Mouse (Mus musculus) left cerebral cortex, postnatal 10 days (tissue): ENCODE data around the gene Zswim1. TPM values are rescaled to one million over a fixed set of nuclear protein-coding genes. Genes with fewer than 3 reads are reported as not detected.

Experiments used
- DNase-seq, 2 experiments: peaks; one replicate each; pipeline ENCODE4 v3.0.0; 2021 to 2022; ENCODE audit warnings: low spot score in 2 of 2, mixed read lengths in 1 of 2; ENCODE audit errors: extremely low spot score in 1 of 2
- intact Hi-C: fragments of 180-260 bp; cut with DNase I; formaldehyde crosslinking; loops from one replicate; pipeline ENCODE4 v1.15.1; 2025
- total RNA-seq, 2 experiments: library from RNA; stranded (reverse); gene quantifications; 2 replicates each; pipeline ENCODE4 v1.2.3; 2021

Gene Zswim1
- total RNA-seq = 10 to 100 TPM; 19.6 to 20.3 TPM

DNA sequence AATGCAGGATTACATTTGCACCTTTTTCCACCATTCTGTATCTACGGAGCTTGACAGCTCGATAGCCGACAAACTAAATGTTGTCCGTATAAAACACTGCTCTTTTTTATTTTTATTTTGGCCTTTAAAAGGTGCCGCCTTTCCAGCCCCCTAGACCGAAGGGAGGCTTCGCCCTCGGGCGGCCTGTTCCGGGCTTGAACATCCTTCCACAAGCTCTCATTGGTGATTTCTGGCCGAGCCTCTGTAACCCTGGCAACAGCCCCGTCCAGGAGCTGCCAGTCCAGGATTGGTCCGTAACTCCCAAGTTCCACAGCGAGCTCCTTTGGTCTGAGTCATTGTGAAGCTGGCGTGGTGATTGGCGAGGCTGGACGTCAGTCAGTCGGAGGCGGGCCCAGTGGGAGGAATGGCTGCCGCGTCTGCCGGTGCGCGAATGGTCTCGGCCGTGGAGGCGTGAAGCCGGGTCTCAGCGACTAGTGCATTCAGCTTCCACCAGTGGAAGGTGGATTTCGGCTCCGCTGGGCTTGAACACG, at the start of gene Zswim1:
Gene Zswim1 (plus strand): TSS at position 51 of the 530 bp plus-strand sequence.
- intact Hi-C loops = no loop called here
- DNase-seq = peak; percentile 98 to 100

DNA sequence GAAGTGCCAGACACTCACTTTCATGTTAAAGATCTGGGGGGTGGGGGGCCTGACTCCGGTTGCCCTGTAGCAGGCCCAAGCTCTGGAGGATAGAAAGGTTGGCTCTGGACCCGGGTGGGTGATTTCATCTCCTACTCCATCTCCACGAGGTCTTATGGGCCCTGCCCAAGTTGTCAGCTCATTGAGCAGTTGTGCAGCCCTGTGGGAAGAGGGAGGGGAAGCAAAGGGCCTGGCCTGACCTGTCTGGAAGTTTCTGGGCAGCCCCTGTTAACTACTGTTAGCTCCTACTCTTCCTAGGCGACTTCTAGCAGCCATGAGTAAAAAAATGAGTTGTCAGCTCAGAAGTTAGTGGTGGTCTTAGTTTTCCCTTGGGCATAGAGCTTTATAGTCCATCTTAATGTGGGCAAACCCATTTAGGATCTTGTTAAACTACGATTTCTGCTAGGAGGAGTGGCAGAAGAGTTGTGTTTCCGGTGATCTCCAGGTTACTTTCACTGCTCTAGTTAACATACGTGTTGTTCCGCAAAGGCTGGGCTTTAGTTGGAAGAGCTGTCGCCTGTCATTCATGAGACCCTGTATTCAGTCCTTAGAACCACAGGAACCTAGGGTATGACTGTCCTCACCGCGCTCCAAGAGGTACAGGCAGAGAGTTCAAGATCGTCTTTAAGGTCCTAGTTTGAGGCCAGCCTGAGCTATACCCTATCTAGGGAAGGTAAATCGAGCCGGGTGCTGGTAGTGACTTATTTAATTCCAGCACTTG, 49.1 kb upstream of the Zswim1 start:
- DNase-seq = no peak
- intact Hi-C loops = no loop called here

DNA sequence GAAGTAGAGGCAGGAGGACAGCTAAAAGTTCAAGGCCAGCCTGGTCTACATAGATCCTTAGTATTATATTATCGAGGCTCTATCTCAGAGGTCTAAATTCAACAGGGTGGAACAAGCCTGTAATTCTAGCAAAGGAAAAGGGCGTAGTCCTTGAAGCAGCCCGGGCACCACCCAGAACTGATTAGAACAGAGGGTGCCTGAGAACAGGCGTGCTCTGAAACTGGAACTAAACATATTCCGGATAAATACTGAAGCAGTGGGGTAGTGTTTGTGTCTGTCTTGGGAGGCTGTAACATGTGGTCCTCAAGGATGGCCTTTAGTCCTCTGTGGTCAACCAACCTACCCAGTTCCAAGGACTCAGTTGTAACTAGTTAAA, 48.5 kb upstream of the Zswim1 start:
- intact Hi-C loops = no loop called here
- no peak for DNase-seq

DNA sequence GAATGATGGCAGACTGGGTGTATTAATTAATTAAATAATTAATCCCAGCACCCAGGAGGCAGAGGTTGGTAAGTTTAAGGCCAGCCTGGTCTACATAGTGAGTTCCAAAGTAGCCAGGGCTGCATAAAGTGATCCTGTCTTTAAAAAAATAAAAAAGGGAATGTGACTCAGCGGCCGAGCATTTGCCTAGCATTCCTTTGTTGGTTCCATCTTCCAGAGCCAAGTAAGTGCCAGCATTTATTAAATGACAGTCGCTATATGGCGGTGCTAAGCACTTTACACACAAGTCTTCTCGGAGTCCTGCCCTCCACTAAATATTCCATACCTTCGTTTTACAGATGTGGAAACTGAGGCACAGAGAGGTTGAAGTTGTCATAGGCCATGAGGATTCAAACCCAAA, 46.4 kb upstream of the Zswim1 start:
- DNase-seq = no peak
- intact Hi-C loops = no loop called here

DNA sequence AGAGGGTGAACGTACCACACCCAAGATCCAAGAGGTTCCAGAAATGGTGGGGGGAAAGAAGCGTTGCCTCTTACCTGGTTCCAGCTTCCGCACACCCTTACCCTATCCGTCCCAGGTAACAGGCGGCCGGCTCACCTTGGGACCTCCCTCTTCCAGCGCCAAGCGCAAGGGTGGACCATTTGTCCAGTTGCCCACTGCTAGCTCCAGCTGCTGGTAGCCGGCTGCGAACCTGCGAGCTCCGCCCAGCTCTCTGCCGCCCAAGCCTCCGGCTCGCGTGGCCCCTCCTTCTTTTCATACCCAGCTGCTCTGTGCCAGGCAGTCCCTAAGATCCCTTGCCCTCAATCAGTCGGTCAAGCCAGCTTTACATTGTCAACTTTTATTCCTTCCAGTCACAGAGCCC, 45.7 kb upstream of the Zswim1 start:
- intact Hi-C loops = no loop called here
- DNase-seq = no peak

DNA sequence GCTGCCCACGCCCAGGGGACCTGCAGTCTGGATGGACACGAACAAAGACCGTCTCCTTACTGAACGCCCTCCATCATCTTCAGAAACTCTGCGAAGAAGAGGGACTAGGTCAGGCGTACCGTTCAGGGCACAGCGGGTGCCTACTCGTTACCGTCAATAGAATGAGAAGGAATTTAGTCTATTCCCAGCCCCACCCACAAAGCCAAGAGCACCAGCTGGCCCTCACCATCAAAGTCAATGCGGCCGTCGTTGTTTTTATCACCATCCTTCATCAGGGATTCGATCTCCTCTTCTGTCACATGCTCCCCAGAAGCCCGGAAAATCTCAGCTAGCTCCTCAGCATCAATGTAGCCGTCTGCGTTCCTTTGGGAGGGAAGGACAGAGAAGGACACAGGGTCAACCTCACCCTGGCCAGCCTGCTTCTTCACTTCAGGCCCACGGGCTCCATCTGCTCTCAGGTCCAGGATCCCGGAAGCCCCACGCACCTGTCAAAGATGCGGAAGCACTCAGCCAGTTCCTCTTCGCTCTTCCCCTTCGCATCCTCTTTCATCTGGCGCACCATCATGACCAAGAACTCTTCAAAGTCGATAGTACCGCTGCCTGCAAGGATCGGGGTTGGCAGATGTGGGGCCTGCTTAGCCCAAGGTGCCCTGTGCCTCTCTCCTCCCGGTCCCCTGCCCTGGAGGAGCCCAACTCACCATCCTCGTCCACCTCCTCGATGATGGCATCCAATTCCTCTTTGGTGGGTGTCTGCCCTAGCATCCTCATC, 45.1 kb upstream of the Zswim1 start:
- no peak for DNase-seq
- intact Hi-C loops = no loop called here

DNA sequence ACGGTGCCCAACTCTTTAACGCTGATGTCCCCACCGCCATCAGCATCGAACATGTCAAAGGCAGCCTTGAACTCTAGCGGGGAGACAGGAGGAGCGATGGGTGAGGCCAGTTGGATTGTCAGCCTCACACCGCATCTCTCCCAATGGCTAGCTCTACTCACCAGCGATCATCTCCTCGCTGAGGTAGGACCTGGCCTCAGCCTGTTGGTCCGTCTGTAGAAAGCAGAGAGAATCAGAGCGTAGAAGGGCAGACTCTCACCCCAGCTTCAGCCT, 44.5 kb upstream of the Zswim1 start:
- DNase-seq = no peak
- intact Hi-C loops = no loop called here

DNA sequence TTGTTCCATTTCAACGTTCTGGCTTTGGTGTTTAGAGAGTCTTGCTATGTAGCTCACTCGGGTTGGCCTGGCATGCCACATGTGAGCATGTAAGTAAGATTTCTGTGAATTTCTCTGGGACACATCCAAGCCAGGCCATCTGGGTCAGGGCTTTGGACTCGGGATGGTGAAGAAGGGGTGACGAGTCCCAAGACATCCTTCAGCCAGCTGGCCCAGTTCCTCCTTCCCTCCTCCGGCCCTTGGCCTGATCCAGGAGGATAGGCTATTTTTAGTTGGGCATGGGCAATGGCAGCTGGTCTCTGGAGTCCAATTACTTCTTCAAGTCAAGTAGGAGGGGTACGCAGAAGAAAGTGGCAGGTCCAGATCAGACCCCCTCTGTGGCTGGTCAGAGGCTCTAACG, 43.7 kb upstream of the Zswim1 start:
- intact Hi-C loops = no loop called here
- no peak for DNase-seq

DNA sequence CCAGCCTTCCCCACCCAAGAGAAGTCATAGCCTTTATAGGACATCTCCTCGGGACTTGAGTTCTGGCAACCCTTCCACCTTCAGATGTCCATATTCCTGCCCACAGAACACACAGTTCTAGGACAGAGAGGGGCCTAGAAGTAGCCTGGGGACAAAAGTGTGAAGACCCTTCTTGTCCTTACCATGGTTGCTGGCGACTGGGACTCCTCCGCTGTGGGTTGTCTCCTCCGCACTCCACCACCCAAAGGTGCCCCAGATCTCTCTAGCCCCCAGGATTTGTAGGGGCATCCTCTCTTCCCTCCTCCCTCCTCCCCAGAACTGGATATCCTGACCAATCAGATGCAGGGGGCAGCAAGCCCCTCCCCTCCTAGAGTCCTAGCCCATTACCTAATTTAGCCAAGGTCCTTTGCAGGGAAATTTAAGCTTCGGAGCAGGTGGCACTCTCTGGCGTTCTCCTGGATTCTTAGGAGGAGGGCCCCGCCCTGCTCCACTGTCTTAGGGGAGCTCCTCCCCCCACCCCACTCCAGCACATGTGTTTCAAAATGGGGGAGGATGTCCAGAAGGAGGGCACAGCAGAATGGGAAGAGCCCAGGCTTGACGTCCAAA, 42.9 kb upstream of the Zswim1 start, which contains the start of gene Tnnc2:
Gene Tnnc2 (minus strand): TSS at position 487 of the 606 bp plus-strand sequence.
- no peak for DNase-seq
- intact Hi-C loops = no loop called here

DNA sequence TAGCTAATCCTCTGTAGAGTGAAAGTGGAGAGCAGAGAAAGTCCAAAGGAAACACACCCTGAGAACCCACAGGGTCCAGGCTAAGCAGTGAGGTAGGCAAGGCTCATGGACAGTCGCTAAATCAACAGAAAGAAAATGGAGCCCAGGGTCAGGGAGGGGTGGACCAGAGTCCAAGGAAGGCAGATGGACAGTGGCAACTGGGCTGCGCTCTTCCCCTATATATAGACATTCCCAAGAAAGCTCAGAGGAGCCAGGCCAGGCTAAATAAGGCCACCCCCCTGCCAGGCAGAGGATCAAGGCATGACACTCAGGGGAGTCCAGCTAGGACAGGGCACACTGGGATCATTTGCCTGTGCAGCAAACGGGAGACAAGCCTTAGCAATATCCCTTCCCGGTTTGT, 40.6 kb upstream of the Zswim1 start:
- DNase-seq = no peak
- intact Hi-C loops = no loop called here

DNA sequence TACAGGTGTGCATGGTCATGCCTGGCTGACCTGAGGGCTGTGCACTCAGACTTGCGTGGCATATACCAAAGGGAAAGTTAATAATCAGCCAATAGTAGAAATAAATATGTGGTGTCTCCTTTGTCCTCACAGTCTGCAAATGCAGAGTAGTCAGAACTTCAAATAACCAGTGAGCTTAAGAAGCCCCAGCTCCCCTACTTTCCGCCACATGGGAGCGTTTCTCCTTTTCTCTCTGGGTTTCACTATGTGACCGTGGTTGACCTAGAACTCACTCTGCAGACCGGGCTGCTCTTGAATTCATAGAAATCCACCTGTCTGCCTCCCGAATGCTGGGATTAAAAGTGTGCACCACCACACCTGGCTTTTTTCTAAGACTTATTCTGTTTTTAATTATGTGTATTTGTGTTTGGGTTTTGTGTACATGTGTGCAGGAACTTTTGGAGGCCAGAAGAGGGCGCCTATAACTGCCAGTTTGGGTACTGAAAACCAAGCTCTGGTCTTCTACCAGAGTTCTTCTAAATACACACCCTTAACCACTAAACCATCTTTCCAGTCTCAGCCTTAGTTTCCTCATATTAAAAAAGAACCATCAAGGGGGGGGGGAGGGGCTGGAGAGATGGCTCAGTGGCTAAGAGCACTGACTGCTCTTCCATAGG, 38.4 kb upstream of the Zswim1 start:
- DNase-seq = no peak
- intact Hi-C loops = no loop called here

DNA sequence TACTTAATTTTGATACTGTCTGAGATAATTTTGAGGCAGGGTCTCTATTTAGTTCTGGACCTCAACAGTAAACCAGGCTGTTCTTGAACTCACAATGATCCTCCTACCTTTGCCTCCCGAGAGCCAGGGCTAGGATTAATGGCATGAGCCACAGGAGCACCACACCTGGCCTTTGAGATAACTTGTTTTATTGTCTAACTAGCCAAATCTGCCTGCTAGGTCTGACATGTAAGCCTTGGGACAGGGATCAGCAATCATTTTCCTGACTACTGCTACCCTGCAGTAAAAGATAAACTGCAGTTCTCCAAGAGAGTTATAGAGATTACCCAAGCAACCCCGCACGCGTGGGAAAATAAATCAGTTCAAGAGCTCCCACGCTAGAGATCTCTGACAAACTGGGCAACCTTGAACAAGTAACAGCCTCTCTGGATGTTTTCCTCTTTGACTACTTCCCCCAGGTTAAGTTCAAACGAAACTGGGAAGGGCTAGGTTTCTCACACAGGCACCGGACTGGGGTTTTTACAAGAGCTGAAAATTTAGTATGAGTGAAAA, 37.5 kb upstream of the Zswim1 start:
- intact Hi-C loops = no loop called here
- DNase-seq = no peak

DNA sequence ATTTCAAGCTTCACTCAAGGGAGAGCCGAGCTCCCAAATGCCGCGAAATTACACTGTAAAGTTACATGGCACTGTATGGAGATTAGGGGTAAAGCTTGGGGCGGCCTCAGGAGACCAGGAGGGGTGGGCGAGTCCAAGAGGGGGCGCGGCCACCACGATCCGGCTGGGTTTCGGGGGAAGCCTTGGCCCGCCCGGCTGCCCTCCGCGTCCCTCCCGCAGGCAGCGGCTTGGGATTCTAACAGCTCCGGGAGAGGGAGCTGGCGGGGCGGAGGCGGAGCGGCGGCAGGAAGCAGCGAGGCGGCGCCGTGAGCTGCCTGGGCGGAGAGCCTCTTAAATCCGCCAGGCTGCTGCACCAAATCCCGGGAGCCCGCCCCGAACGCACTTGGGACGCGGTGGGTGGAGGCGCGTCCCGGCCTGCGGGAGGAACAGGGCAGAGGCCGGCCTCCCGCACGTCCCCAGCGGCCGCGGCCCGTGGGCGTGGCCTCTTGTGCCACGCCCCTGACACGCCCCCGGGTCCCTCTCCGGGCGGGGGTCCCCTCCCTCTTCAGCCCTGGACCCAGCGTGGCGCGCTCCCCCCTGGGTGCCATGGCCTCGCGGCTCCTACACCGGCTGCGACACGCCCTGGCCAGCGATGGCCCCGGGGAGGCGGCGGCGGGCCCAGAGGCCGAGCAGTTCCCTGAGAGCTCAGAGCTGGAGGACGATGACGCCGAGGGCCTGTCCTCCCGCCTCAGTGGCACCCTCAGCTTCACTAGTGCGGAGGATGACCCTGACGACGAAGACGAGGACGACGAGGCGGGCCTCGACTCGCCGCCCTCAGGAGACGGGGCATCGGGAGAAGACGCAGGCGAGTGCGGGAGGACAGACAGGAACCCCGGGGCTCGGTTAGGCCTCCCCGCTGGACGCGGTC, 36.8 kb upstream of the Zswim1 start, which contains the start of gene Snx21:
Gene Snx21 (plus strand): TSS at position 343 of the 907 bp plus-strand sequence.
- intact Hi-C loops = no loop called here
- peak; percentile 72 to 93 for DNase-seq

DNA sequence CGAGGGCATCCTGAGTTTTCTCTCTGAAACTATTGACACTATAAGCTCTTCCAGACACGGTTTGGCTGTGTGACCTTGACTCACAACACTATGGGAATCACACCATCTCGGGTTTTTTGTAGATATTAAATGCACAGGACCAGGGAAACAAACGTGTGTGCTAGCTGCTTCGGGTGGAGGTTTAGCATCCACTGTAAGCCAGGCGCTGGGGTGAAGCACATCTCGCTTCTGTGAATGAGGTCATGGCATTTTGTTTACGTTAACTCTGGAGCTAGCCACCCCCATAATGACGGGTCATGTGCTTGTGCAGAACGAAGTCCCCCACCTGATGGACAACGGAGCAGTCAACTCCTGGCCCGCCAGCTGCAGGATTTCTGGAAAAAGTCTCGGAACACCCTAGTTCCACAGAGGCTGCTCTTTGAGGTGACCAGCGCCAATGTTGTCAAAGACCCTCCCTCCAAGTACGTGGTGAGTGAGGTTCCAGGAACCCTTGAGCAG, 36.0 kb upstream of the Zswim1 start:
- intact Hi-C loops = no loop called here
- no peak for DNase-seq

DNA sequence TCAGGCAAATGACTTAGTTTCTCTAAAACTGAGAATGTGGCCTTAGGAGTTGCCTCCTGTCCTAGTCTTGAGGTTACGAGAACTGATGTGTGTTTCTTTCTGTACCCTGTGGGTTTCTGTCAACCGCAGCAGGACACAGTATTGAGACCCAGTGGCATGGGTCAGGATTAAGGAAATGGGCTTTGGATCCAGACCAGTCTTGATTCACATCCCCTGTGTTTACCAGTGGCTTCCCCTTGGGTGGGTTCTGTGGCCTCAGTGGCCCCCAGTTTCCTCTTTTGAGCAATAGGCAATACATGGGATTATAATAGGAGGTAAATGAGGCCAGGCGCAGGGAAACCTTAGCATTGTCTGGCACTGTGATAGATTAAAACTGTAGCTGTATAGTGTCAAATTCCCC, 35.5 kb upstream of the Zswim1 start:
- no peak for DNase-seq
- intact Hi-C loops = no loop called here

DNA sequence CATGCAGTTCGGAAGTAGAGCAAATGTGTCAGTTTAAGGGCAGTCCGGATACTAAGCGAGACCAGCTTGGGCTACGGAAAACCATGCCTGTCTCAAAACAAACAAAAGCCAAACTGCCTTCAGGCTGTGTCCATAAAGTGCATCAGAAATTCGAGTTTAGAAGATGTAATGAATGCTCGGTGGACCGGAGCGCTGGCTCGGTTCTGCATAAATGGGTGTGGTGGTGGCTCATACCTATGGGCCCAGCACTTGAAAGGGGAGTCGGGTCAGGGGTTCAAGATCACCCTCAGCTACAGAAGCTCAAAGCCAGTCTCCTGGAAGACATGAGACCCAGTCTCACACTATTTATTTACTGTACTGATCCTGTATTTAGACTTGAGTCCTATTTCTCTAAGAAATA, 34.7 kb upstream of the Zswim1 start:
- intact Hi-C loops = no loop called here
- DNase-seq = no peak

DNA sequence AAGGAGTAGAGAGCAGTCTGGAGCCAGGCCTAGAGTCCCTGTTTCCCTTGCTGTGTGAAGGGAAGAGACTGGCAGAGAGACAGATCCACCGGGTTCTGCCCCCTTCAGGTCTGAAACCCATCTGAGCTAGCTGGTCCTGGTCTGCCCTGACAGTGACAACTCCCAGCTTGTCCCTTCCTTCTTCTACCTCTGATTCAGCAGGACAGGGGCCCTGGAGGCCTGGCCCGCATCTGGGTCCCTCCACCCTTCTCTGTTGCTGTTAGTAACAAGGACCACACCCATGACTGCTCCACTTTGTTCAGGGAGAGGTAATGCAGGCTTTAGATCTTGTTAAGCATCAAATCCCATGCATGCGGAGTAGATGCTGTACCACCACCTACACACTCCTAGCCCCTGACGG, 34.1 kb upstream of the Zswim1 start:
- no peak for DNase-seq
- intact Hi-C loops = no loop called here

DNA sequence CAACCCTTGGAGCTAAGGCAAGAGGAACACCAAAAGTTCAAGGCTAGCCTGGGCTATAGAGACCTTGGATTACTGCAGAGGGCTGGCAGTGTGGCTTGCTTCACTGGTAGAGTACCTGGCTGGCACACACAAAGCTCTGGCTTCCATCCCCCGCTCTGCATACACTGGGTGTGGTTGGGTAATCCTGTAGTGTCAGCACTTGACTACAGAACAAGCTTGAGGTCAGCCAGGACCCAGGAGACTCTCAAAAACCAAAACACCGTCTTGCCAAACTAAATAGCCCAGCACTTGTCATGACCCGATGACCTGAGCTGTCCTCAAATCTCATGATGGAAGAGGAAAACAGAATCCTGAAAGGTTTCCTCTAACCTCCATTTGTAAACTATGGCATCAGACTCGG, 32.0 kb upstream of the Zswim1 start:
- intact Hi-C loops = no loop called here
- no peak for DNase-seq
